Mouse (Mus musculus) layer of hippocampus, postnatal 10 days (tissue): ENCODE data around the gene Lama4. TPM values are rescaled to one million over a fixed set of nuclear protein-coding genes. Genes with fewer than 3 reads are reported as not detected.

ENCODE experiments used
- DNase-seq, 2 experiments: peaks; one replicate each; pipeline ENCODE4 v3.0.0; 2021; ENCODE audit warnings: low spot score in 2 of 2
- total RNA-seq, 2 experiments: library from RNA; stranded (reverse); gene quantifications; 2 replicates each; pipeline ENCODE4 v1.2.3; 2021

Lama4 gene
- total RNA-seq, 2 experiments from 2014 or later = 19.3 to 26.1 TPM

DNA sequence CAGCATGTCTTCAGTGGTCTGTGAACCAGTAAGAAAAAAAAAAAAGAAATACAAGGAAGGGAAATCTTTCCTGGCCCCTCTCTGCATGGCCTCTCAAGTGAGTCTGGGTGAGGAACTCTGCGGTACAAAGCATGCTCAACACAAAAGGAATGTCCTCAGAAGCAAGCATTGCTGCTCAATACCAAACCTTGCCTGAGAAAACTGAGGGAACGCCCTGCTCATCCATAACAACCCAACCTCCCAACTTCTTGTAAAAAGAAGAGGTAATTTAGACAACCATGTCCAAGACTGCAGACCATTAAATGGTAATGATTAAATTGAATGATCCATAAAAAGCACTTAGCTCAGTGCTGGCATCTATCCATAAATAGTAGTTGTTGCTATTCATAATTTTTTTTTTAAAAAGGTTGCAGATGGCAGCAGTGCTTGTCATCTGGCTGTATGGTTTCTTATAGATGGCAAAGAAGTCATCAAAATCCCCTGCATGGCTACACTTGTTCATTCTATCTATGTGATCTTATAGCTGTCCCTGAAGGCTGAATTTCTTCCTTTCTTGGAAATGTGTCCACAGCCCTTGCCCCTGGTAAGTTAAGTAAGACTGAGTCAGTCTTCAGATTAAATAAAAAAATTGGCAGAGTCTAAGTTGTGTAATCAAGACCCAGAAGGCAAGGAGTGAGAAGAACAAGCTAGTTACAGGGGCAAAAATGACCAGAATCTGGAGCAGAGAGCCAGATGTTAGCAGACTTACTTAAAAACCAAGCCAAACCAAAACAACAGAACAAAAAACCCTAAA, 28.5 kb downstream of the Lama4 start:
- DNase-seq = no peak

- DNase-seq = no peak
These were observed 29.6 kb downstream of the Lama4 start for GRCm38 (mm10) chr10:38994719-38995450.

GRCm38 (mm10) chr10:38995896-38996295, 30.6 kb downstream of the Lama4 start:
- DNase-seq = no peak

- no peak for DNase-seq
These were observed 35.6 kb downstream of the Lama4 start for GRCm38 (mm10) chr10:39000951-39001350.

DNA sequence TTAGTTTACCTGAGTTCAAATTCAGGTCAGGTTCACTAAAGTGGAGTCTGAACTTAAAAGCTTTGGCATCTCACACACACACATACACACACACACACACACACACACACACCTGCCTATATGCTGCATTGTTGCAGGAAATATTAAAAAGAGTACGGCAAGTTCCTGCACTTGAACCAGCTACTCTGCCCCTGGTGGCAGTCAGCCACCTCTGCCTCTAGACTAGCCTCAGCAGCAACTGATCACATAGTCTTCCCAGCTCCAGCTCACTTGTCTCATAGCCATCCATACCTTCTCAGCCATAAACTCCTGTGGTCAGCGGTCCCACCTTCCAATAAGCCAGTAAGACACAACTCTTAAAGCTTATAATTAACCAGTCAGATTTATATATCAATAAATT, 37.2 kb downstream of the Lama4 start:
- DNase-seq = no peak

- no peak for DNase-seq
These were observed 38.2 kb downstream of the Lama4 start for GRCm38 (mm10) chr10:39003520-39003919.

DNA sequence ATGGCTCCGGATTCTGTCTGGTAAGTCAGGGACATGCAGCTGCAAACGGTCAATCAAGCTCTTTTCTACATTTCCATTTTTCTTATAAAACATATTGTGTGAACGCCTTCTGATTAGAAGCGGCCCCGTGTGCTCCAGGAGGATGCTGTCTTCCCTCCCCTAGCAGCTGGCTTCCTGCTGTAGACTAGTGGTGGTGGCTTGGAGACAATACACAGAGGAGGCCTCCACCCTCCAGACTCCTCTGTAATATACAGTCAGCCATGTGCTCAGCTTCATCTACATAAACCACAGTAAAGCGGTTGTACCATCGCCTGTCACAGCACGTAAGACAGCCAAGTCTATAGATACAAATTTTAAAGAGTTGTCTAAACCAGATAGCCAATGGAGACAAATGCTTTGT, 40.2 kb downstream of the Lama4 start:
- DNase-seq = no peak

GRCm38 (mm10) chr10:39006433-39007105, 41.3 kb downstream of the Lama4 start:
- no peak for DNase-seq

DNA sequence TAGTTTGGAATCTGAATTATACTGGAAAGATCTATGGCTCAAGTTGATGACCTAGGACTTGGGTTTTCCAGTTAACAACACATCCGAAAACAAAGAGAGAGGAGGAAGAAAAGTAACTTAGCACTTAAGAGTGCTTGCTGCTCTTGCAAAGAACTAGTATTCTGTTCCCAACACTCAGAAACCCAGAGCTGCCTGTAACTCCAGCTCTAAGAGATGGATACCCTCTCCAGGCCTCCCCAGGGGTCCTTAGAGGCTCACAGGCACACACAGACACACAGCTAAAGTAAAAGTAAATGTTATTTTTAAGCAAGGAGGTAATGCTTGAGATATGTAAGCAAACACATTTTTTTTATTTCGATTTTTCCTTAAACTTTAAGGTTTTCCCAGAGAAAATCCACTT, 49.5 kb downstream of the Lama4 start:
- no peak for DNase-seq

- DNase-seq = no peak
These were observed 52.7 kb downstream of the Lama4 start for GRCm38 (mm10) chr10:39017986-39018385.

DNA sequence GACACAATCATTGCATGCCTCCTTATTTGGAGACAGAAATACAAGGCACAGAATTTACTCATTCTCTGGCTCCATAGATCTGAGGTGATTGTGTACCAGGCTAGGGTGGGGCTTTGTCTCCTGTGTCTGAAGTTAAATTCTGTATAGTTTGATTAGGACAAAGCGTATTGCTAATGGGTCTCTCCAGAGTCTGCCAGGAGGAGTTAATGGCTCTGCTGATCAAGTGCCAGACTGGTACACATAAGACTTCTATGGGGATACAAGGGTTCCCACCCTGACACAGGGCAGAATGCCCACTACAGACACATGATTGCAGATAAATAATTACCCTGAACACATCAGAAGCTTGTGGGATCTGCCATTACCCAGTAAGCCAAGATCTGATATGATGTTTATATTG, 53.3 kb downstream of the Lama4 start:
- no peak for DNase-seq

DNA sequence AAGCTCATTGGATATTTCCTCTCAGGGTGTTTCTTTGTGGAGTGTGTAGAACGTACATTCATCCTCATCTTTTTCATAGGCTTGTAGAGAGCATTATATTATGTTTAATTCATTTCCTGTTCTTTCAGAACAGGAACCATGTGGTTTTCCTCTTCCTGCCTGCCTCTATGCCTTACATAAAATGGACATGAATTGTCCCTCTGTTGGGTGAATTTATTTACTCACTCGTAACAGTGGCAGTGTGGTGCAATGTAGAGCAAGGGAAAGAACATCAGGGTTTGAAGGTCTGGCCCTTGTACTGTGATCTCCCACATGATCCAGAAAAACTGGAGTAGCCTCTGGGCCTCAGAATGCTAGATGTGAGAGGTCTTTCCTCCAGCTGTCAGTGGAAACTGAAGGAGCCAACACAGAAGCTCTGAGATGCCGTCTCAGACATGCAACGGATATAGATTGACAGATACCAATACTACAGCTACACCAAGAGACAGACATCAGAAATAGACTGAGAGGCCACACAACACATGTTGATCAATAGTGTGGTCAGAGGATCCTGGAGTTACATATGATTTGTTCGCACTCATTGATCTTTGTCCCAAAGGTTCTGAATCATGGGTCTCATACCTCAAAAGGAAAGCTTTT, 58.4 kb downstream of the Lama4 start:
- DNase-seq = no peak

- DNase-seq = no peak
These were observed 61.2 kb downstream of the Lama4 start for GRCm38 (mm10) chr10:39026529-39026928.

DNA sequence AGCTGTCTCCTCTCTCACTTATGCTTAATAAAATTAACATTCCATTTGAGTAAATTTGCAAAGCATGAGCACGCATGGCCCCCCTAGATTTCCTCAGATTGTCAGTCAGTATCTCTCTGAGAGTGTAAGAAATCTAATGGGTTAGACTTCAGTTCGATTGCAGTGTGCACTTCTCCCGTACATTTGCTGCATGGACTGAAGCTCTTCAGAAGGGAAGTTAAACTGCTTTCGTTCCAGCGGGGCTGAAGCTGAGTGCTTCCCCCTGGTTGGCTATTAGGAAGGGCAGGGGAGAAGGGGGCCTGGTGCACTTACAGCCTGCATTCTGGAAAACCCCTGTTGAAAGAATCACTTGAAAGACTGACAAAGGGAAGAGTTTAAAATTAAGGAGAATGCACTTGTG, 61.7 kb downstream of the Lama4 start:
- DNase-seq = no peak

DNA sequence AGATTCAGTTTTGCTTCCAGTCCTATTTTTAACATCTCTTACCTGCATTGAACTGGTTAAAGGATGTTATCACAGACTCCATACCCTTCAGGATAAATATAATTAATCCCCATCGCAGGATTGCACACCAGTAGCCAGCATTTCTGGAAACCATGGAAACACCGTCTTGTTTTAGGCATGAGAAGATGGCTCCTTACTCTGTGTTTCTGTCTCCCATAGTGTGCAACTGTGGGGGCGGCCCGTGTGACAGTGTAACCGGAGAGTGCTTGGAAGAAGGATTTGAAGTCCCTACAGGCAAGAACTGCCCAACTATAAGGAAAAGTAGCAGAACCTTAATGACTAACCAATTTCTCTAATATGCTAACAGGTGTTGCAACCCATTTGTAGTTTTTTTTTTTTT, 63.1 kb downstream of the Lama4 start:
- DNase-seq = no peak

- DNase-seq = no peak
These were observed 64.2 kb downstream of the Lama4 start for GRCm38 (mm10) chr10:39029297-39030147.

GRCm38 (mm10) chr10:39030148-39030685, 64.9 kb downstream of the Lama4 start:
- no peak for DNase-seq

DNA sequence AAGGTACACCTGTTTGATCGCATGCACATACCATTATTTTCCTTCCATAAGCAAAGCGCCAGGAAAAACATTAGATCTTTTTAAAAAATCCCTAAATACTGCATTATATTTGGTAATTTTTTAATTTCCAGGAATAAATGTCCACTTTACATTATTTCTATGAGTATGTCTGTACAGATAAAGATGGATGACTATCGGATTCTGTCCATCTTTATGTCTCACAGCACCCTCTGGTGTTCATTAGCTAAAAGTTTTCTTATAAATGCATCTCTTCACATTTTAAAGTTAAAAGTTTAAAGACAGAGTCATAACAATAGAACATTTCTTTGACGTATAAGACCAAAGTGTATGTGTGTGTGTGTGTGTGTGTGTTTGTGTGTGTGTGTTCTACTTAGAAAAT, 74.2 kb downstream of the Lama4 start:
- DNase-seq = no peak

DNA sequence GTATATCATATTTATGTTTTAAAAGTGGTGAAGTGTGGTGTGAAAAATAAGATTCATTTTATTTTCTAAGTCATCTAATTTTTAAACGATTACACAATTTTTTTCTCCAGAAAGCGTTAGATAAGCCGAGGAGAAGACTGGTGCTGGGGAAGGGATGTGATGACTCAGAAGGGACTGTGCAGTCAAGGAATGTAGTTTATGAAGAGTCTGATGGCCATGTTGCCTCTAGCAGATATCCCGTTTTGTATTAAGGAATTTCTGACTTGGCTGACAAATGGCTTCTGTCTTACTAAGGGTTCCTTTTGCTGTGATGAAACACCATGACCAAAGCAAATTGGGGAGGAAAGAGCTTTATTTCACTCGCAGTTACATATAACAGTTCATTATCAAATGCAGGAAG, 74.7 kb downstream of the Lama4 start:
- no peak for DNase-seq

- no peak for DNase-seq
These were observed 79.2 kb downstream of the Lama4 start for GRCm38 (mm10) chr10:39044476-39044995.
